In genomic region chr9:108459939-108460318, GRCm38 (mm10) we compare ENCODE assay signal across 9 mouse cellular contexts. TPM values are rescaled to one million over a fixed set of nuclear protein-coding genes. Genes with fewer than 3 reads are reported as not detected.
DNase-seq lines count a peak whose midpoint lies in the region; ATAC-seq and TF ChIP-seq lines count a peak whose summit lies in the region.
"Had no signal": no experiment of that assay in that cellular context is flagged by ENCODE, and none has a peak within 500 bp of the region (broad histone marks: within the 10 kb centered on the region; RNA-seq: fewer than 3 reads in every experiment).

No protein-coding gene starts in this region.

- WGBS in lung, embryonic 14.5 days, result 83% methylated on average over 1 of the region's 1 CpGs
- WGBS in forebrain, embryonic 12.5 days, result 90% methylated on average over 1 of the region's 1 CpGs
- 96% methylated on average over 1 of the region's 1 CpGs for WGBS in limb, embryonic 13.5 days
- WGBS in neural tube, embryonic 15.5 days, result 93% methylated on average over 1 of the region's 1 CpGs

- peak overlapping the region; percentile 85 for H3K4me2 ChIP-seq in lung, embryonic 14.5 days
- peak overlapping the region; percentile 87 for H3K4me2 ChIP-seq in forebrain, embryonic 12.5 days
- H3K4me2 ChIP-seq in limb, embryonic 13.5 days (replicated peaks), result peak overlapping the region; percentile 93
- peak overlapping the region; percentile 91 for H3K4me2 ChIP-seq in neural tube, embryonic 15.5 days

- peaks cover 5% of the 10 kb centered on the region; the same call in 1 of the 2 replicates for H3K4me1 ChIP-seq in lung, embryonic 14.5 days (ENCODE audit: insufficient read depth)
- H3K4me1 ChIP-seq in forebrain, embryonic 12.5 days, result peaks cover 13% of the 10 kb centered on the region
- H3K4me1 ChIP-seq in limb, embryonic 13.5 days, result peaks cover 11% of the 10 kb centered on the region
- H3K4me1 ChIP-seq in neural tube, embryonic 15.5 days, result peaks cover 21% of the 10 kb centered on the region

- ATAC-seq in lung, embryonic 14.5 days (ENCODE audit: insufficient read depth), result no peak
- no peak for ATAC-seq in forebrain, embryonic 12.5 days (ENCODE audit: low FRiP score)
- ATAC-seq in limb, embryonic 13.5 days (ENCODE audit: low FRiP score, low read depth), result no peak
- no peak for ATAC-seq in neural tube, embryonic 15.5 days (ENCODE audit: low FRiP score)

- no peaks in the 10 kb centered on the region for H3K27me3 ChIP-seq in lung, embryonic 14.5 days (ENCODE audit: insufficient read depth, low read length)
- 0 out of 2 replicates have a peak, but pooled peaks cover 11% of the 10 kb centered on the region for H3K27me3 ChIP-seq in forebrain, embryonic 12.5 days
- no peaks in the 10 kb centered on the region for H3K27me3 ChIP-seq in limb, embryonic 13.5 days
- no peaks in the 10 kb centered on the region for H3K27me3 ChIP-seq in neural tube, embryonic 15.5 days (replicated peaks)

- no peak for DNase-seq in lung, embryonic 14.5 days
- DNase-seq in lung, postnatal 4 days, result no peak
- DNase-seq in natural killer cell, adult 2 months (ENCODE audit: low spot score in 2 of 2), result no peak
- DNase-seq in adrenal gland, adult 2 months, result no peak
- DNase-seq in thymus, postnatal 36 days, result no peak

- H3K9ac ChIP-seq in lung, embryonic 14.5 days, result peak overlapping the region; percentile 15
- no peak overlapping the region for H3K9ac ChIP-seq in forebrain, embryonic 12.5 days
- no peak overlapping the region for H3K9ac ChIP-seq in limb, embryonic 13.5 days
- no peak overlapping the region for H3K9ac ChIP-seq in neural tube, embryonic 15.5 days (replicated peaks)

- no peak for TF ChIP-seq CTCF in lung, embryonic 14.5 days (IDR thresholded peaks at IDR 0.05; ENCODE audit: low read depth)

- peak overlapping the region; percentile 87 for H3K4me3 ChIP-seq in lung, embryonic 14.5 days (ENCODE audit: low read depth, low read length)
- peak overlapping the region; percentile 95 for H3K4me3 ChIP-seq in forebrain, embryonic 12.5 days (replicated peaks)
- peak overlapping the region; percentile 88 for H3K4me3 ChIP-seq in limb, embryonic 13.5 days
- peak overlapping the region; percentile 87 for H3K4me3 ChIP-seq in neural tube, embryonic 15.5 days (replicated peaks)

- H3K9me3 ChIP-seq in lung, embryonic 14.5 days (ENCODE audit: low read depth, low read length), result no peaks in the 10 kb centered on the region
- H3K9me3 ChIP-seq in forebrain, embryonic 12.5 days, result no peaks in the 10 kb centered on the region
- H3K9me3 ChIP-seq in limb, embryonic 13.5 days, result no peaks in the 10 kb centered on the region
- no peaks in the 10 kb centered on the region for H3K9me3 ChIP-seq in neural tube, embryonic 15.5 days (replicated peaks)

- H3K27ac ChIP-seq in lung, embryonic 14.5 days (ENCODE audit: low read depth), result peak overlapping the region; percentile 97
- peak overlapping the region; percentile 82; the same call in 1 of the 2 replicates for H3K27ac ChIP-seq in forebrain, embryonic 12.5 days
- H3K27ac ChIP-seq in limb, embryonic 13.5 days, result no peak overlapping the region
- peak overlapping the region; percentile 89 for H3K27ac ChIP-seq in neural tube, embryonic 15.5 days (replicated peaks)

- H3K36me3 ChIP-seq in lung, embryonic 14.5 days (ENCODE audit: insufficient read depth), result peaks cover 25% of the 10 kb centered on the region
- peaks cover 20% of the 10 kb centered on the region for H3K36me3 ChIP-seq in forebrain, embryonic 12.5 days (replicated peaks)
- H3K36me3 ChIP-seq in limb, embryonic 13.5 days, result peaks cover 25% of the 10 kb centered on the region
- peaks cover 23% of the 10 kb centered on the region for H3K36me3 ChIP-seq in neural tube, embryonic 15.5 days

RNA-seq across cellular contexts. Expression of gene Ccdc71, which starts 0.4 kb away (rescaled TPM):
- 46.7 and 46.9 TPM in 2 replicates for polyA plus RNA-seq in lung, embryonic 14.5 days (2014; fragmentation: Nextera tagmentation; extraction: Ambion mirVana)
- polyA plus RNA-seq in forebrain, embryonic 12.5 days (2016; fragmentation: Nextera tagmentation; extraction: Ambion mirVana), result 44.1 and 49.0 TPM in 2 replicates
- polyA plus RNA-seq in limb, embryonic 13.5 days (2015; fragmentation: Nextera tagmentation; extraction: Ambion mirVana), result 57.7 and 59.7 TPM in 2 replicates
- polyA plus RNA-seq in neural tube, embryonic 15.5 days (2015; fragmentation: Nextera tagmentation; extraction: Ambion mirVana), result 53.7 and 64.4 TPM in 2 replicates
- total RNA-seq in adrenal gland, adult 2 months (2021), result 10 to 100 TPM; 27.8 to 46.5 TPM
- polyA plus RNA-seq in adrenal gland, adult 2 months (2012; rRNA removed), result 23.0 and 28.1 TPM in 2 replicates

RNA-seq across cellular contexts. Expression of gene Klhdc8b, which starts 1.5 kb away (rescaled TPM):
- 46.4 and 46.7 TPM in 2 replicates for polyA plus RNA-seq in lung, embryonic 14.5 days (2014; fragmentation: Nextera tagmentation; extraction: Ambion mirVana)
- polyA plus RNA-seq in forebrain, embryonic 12.5 days (2016; fragmentation: Nextera tagmentation; extraction: Ambion mirVana), result 67.6 and 70.0 TPM in 2 replicates
- polyA plus RNA-seq in limb, embryonic 13.5 days (2015; fragmentation: Nextera tagmentation; extraction: Ambion mirVana), result 37.8 and 38.9 TPM in 2 replicates
- 58.4 and 59.8 TPM in 2 replicates for polyA plus RNA-seq in neural tube, embryonic 15.5 days (2015; fragmentation: Nextera tagmentation; extraction: Ambion mirVana)
- 10 to 100 TPM; 19.4 to 24.5 TPM for total RNA-seq in adrenal gland, adult 2 months (2021)
- 73.1 and 81.9 TPM in 2 replicates for polyA plus RNA-seq in adrenal gland, adult 2 months (2012; rRNA removed)

RNA-seq across cellular contexts. Expression of gene Lamb2, which starts 19.6 kb away (rescaled TPM):
- 47.9 and 48.6 TPM in 2 replicates for polyA plus RNA-seq in lung, embryonic 14.5 days (2014; fragmentation: Nextera tagmentation; extraction: Ambion mirVana)
- polyA plus RNA-seq in forebrain, embryonic 12.5 days (2016; fragmentation: Nextera tagmentation; extraction: Ambion mirVana), result 37.9 and 39.5 TPM in 2 replicates
- polyA plus RNA-seq in limb, embryonic 13.5 days (2015; fragmentation: Nextera tagmentation; extraction: Ambion mirVana), result 47.1 and 62.6 TPM in 2 replicates
- 17.5 and 18.8 TPM in 2 replicates for polyA plus RNA-seq in neural tube, embryonic 15.5 days (2015; fragmentation: Nextera tagmentation; extraction: Ambion mirVana)
- 100 to 1,000 TPM in 1 of 2 experiments, 10 to 100 TPM in 1; 94.0 to 107 TPM for total RNA-seq in adrenal gland, adult 2 months (2021)
- 136 and 150 TPM in 2 replicates for polyA plus RNA-seq in adrenal gland, adult 2 months (2012; rRNA removed)
- total RNA-seq: monocyte, adult 5-6 weeks had no signal

RNA-seq across cellular contexts. Expression of gene BC048562, which starts 23.6 kb away (rescaled TPM):
- not detected in 2 replicates for polyA plus RNA-seq in lung, embryonic 14.5 days (2014; fragmentation: Nextera tagmentation; extraction: Ambion mirVana)
- polyA plus RNA-seq in forebrain, embryonic 12.5 days (2016; fragmentation: Nextera tagmentation; extraction: Ambion mirVana), result not detected in 2 replicates
- not detected in 2 replicates for polyA plus RNA-seq in limb, embryonic 13.5 days (2015; fragmentation: Nextera tagmentation; extraction: Ambion mirVana)
- not detected in 2 replicates for polyA plus RNA-seq in neural tube, embryonic 15.5 days (2015; fragmentation: Nextera tagmentation; extraction: Ambion mirVana)
- not detected for total RNA-seq in adrenal gland, adult 2 months (2021)
- polyA plus RNA-seq in adrenal gland, adult 2 months (2012; rRNA removed), result not detected in 2 replicates
- total RNA-seq: monocyte, adult 5-6 weeks had no signal

RNA-seq across cellular contexts. Expression of gene Usp19, which starts 30.5 kb away (rescaled TPM):
- 56.9 and 63.3 TPM in 2 replicates for polyA plus RNA-seq in lung, embryonic 14.5 days (2014; fragmentation: Nextera tagmentation; extraction: Ambion mirVana)
- 101 and 103 TPM in 2 replicates for polyA plus RNA-seq in forebrain, embryonic 12.5 days (2016; fragmentation: Nextera tagmentation; extraction: Ambion mirVana)
- polyA plus RNA-seq in limb, embryonic 13.5 days (2015; fragmentation: Nextera tagmentation; extraction: Ambion mirVana), result 68.3 and 75.9 TPM in 2 replicates
- 66.1 and 68.0 TPM in 2 replicates for polyA plus RNA-seq in neural tube, embryonic 15.5 days (2015; fragmentation: Nextera tagmentation; extraction: Ambion mirVana)
- total RNA-seq in adrenal gland, adult 2 months (2021), result 100 to 1,000 TPM; 172 to 248 TPM
- polyA plus RNA-seq in adrenal gland, adult 2 months (2012; rRNA removed), result 221 and 261 TPM in 2 replicates
